8 mouse cellular contexts compared by ENCODE assay signal in genomic region chr10:126935556-126936381, GRCm38 (mm10). TPM values are rescaled to one million over a fixed set of nuclear protein-coding genes. Genes with fewer than 3 reads are reported as not detected.
DNase-seq lines count a peak whose midpoint lies in the region; ATAC-seq and TF ChIP-seq lines count a peak whose summit lies in the region.

No protein-coding gene starts in this region.

- peak; percentile 44 for ATAC-seq in frontal cortex, adult (ENCODE audit: low TSS enrichment)
- ATAC-seq in lung, postnatal 0 days, result 0 out of 2 replicates have a peak, but pooled peaks have one; percentile 6
- no peak for ATAC-seq in midbrain, embryonic 13.5 days

- no peak for TF ChIP-seq EP300 in lung, postnatal 0 days (IDR thresholded peaks at IDR 0.05)

- no peak overlapping the region for H3K9ac ChIP-seq in lung, postnatal 0 days (replicated peaks; ENCODE audit: low read depth)
- H3K9ac ChIP-seq in midbrain, embryonic 13.5 days (replicated peaks), result no peak overlapping the region

- intact Hi-C loops in left cerebral cortex, postnatal 36 days (cut with DNase I), result loop anchor here (1.0 kb wide), 1 partner anchor 22 kb away; no protein-coding TSS in a partner anchor

- H3K4me1 ChIP-seq in lung, postnatal 0 days (ENCODE audit: insufficient read depth, low read depth, low read length), result no peaks in the 10 kb centered on the region
- peaks cover 15% of the 10 kb centered on the region for H3K4me1 ChIP-seq in midbrain, embryonic 13.5 days (replicated peaks)

- H3K4me3 ChIP-seq in lung, postnatal 0 days (ENCODE audit: low read depth, low read length), result no peak overlapping the region
- H3K4me3 ChIP-seq in midbrain, embryonic 13.5 days (replicated peaks), result no peak overlapping the region

- peak overlapping the region; percentile 32 for H3K27ac ChIP-seq in lung, postnatal 0 days (ENCODE audit: low read length)
- H3K27ac ChIP-seq in midbrain, embryonic 13.5 days, result no peak overlapping the region

- no peak for DNase-seq in frontal cortex, postnatal 25 days (ENCODE audit: low spot score in 2 of 2)
- peak; percentile 67 for DNase-seq in lung, postnatal 0 days (ENCODE audit: low spot score)
- DNase-seq in lung, postnatal 10 days, result no peak
- peak; percentile 69 for DNase-seq in left cerebral cortex, postnatal 36 days (ENCODE audit: low spot score in 2 of 2)
- DNase-seq in telencephalon, adult 2 months (ENCODE audit: low read depth, low spot score), result peak; percentile 88
- DNase-seq in Muller cell, postnatal 12 days (ENCODE audit: inconsistent ontology term), result no peak

- H3K27me3 ChIP-seq in lung, postnatal 0 days (replicated peaks; ENCODE audit: insufficient read depth, low read length), result no peaks in the 10 kb centered on the region
- no peaks in the 10 kb centered on the region for H3K27me3 ChIP-seq in midbrain, embryonic 13.5 days

- no peak for TF ChIP-seq CTCF in lung, postnatal 0 days (IDR thresholded peaks at IDR 0.05)

- H3K9me3 ChIP-seq in lung, postnatal 0 days (ENCODE audit: low read length), result no peaks in the 10 kb centered on the region
- H3K9me3 ChIP-seq in midbrain, embryonic 13.5 days, result 0 out of 2 replicates have a peak, but pooled peaks cover 2% of the 10 kb centered on the region

- WGBS in lung, postnatal 0 days, result 41% methylated on average over 18 of the region's 18 CpGs
- 63% methylated on average over 18 of the region's 18 CpGs for WGBS in midbrain, embryonic 13.5 days

- no peak overlapping the region for H3K4me2 ChIP-seq in lung, postnatal 0 days (replicated peaks; ENCODE audit: low read depth, low read length)
- H3K4me2 ChIP-seq in midbrain, embryonic 13.5 days (replicated peaks), result no peak overlapping the region

- H3K36me3 ChIP-seq in lung, postnatal 0 days (ENCODE audit: insufficient read depth, low read length), result no peaks in the 10 kb centered on the region
- no peaks in the 10 kb centered on the region for H3K36me3 ChIP-seq in midbrain, embryonic 13.5 days

RNA-seq across cellular contexts. Expression of gene Atp23, which starts 34.6 kb away (rescaled TPM):
- polyA plus RNA-seq in lung, postnatal 0 days (2015; fragmentation: Nextera tagmentation; extraction: Ambion mirVana), result 6.7 and 7.4 TPM in 2 replicates
- 1 to 10 TPM; 8.9 to 9.5 TPM for total RNA-seq in left cerebral cortex, postnatal 36 days (2021)
- polyA plus RNA-seq in midbrain, embryonic 13.5 days (2015; fragmentation: Nextera tagmentation; extraction: Ambion mirVana), result 9.1 and 9.2 TPM in 2 replicates

RNA-seq across cellular contexts. Expression of gene Ctdsp2, which starts 42.7 kb away (rescaled TPM):
- 63.9 and 67.9 TPM in 2 replicates for polyA plus RNA-seq in lung, postnatal 0 days (2015; fragmentation: Nextera tagmentation; extraction: Ambion mirVana)
- total RNA-seq in left cerebral cortex, postnatal 36 days (2021), result 10 to 100 TPM; 72.0 to 74.1 TPM
- polyA plus RNA-seq in midbrain, embryonic 13.5 days (2015; fragmentation: Nextera tagmentation; extraction: Ambion mirVana), result 18.7 and 23.6 TPM in 2 replicates

Comparison
In these comparisons a context has a peak if more than half of its experiments do, and no peak if none do; other contexts are left out.
1. DNase-seq: peak in lung, postnatal 0 days (single experiment), left cerebral cortex, postnatal 36 days (2 of 2) and telencephalon, adult 2 months (single experiment); none in frontal cortex, postnatal 25 days (0 of 2), lung, postnatal 10 days (single experiment) and Muller cell, postnatal 12 days (single experiment).